Mouse (Mus musculus) midbrain, embryonic 14.5 days (tissue): ENCODE measurements around the gene Gad1. TPM values are rescaled to one million over a fixed set of nuclear protein-coding genes. Genes with fewer than 3 reads are reported as not detected.

Experiments used
- ATAC-seq: fragments of 200-750 bp; cut with Nextera tagmentation; 2 replicates; pipeline ENCODE4 v1.8.0; 2017; ENCODE audit warnings: moderate number of reproducible peaks, moderate library complexity; ENCODE audit not compliant: low FRiP score, low TSS enrichment
- DNase-seq: peaks from one replicate; pipeline ENCODE4 v3.0.0-alpha.2; 2015
- H3K27ac ChIP-seq: fragments of 300-500 bp; sonication (generic); replicated peaks from 2 replicates; pipeline ENCODE4 v1.5.1; 2014; ENCODE audit warnings: mild to moderate bottlenecking, low read depth, low read length, moderate library complexity
- H3K27me3 ChIP-seq: fragments of 300-500 bp; sonication (generic); 2 replicates; pipeline ENCODE4 v1.6.1; 2014; ENCODE audit warnings: low read length, control low read depth, mixed read lengths; ENCODE audit not compliant: control insufficient read depth, insufficient read depth
- H3K36me3 ChIP-seq: fragments of 300-500 bp; sonication (generic); 2 replicates; pipeline ENCODE4 v1.6.1; 2014; ENCODE audit warnings: low read length, control low read depth; ENCODE audit not compliant: control insufficient read depth, insufficient read depth
- H3K4me1 ChIP-seq: fragments of 300-500 bp; sonication (generic); 2 replicates; pipeline ENCODE4 v1.6.1; 2014; ENCODE audit warnings: mild to moderate bottlenecking, antibody characterized with exemption, low read length, control low read depth; ENCODE audit not compliant: control insufficient read depth, insufficient read depth
- H3K4me2 ChIP-seq: fragments of 300-500 bp; sonication (generic); 2 replicates; pipeline ENCODE4 v1.6.1; 2014; ENCODE audit warnings: mild to moderate bottlenecking, low read length, moderate library complexity
- H3K4me3 ChIP-seq: fragments of 300-500 bp; sonication (generic); replicated peaks from 2 replicates; pipeline ENCODE4 v1.5.1; 2014; ENCODE audit warnings: low read depth, low read length
- H3K9ac ChIP-seq: fragments of 300-500 bp; sonication (generic); replicated peaks from 2 replicates; pipeline ENCODE4 v1.6.1; 2014; ENCODE audit warnings: mild to moderate bottlenecking, low read length, moderate library complexity
- H3K9me3 ChIP-seq: fragments of 300-500 bp; sonication (generic); 2 replicates; pipeline ENCODE4 v1.6.1; 2016; ENCODE audit warnings: low read length, control low read depth, mixed read lengths; ENCODE audit not compliant: control insufficient read depth
- WGBS: fragments of 180-500 bp; shearing (Covaris S2); extraction: QIAGEN DNeasy Blood & Tissue Kit; methylation state at CpG from one replicate; pipeline ENCODE4 v1.1.7; 2014; 5-methylcytosine and 5-hydroxymethylcytosine counted together
- polyA plus RNA-seq: library from polyadenylated mRNA; unstranded; fragments of >200 nt; fragmentation: Nextera tagmentation; extraction: Ambion mirVana; gene quantifications from 2 replicates; pipeline ENCODE4 v1.2.1, GENCODE M21; 2014

Gad1 gene
- polyA plus RNA-seq, 1 experiment from 2014 or later: 111 TPM

DNA sequence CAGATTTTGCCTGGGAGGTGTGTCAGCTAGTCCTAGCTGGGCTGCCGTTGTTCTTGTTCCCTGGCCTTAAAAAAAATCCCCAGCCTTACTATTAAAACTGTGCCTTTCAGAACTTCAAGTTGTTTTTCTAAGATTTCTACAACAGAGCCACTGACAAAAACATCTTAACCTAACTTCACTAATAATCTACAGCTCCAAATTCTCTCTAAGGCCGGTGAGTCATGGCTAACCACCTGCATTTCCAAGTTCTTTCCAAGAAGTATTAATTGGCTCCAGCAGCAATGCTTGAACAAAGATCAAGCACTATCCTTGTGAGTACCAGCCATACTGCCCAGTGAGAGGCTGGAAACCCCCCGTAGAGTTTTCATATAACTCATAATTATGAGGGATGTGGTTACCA, 56.9 kb downstream of the Gad1 start:
- Histone ChIP-seq H3K4me3 (no peak overlapping the region), H3K9ac (no peak overlapping the region), H3K36me3 (no peaks in the 10 kb centered on the region), H3K9me3 (no peaks in the 10 kb centered on the region), H3K27me3 (no peaks in the 10 kb centered on the region), H3K27ac (no peak overlapping the region), H3K4me1 (no peaks in the 10 kb centered on the region), H3K4me2 (no peak overlapping the region)
- WGBS: 89% methylated on average over 3 of the region's 3 CpGs
- DNase-seq: no peak
- ATAC-seq: no peak

DNA sequence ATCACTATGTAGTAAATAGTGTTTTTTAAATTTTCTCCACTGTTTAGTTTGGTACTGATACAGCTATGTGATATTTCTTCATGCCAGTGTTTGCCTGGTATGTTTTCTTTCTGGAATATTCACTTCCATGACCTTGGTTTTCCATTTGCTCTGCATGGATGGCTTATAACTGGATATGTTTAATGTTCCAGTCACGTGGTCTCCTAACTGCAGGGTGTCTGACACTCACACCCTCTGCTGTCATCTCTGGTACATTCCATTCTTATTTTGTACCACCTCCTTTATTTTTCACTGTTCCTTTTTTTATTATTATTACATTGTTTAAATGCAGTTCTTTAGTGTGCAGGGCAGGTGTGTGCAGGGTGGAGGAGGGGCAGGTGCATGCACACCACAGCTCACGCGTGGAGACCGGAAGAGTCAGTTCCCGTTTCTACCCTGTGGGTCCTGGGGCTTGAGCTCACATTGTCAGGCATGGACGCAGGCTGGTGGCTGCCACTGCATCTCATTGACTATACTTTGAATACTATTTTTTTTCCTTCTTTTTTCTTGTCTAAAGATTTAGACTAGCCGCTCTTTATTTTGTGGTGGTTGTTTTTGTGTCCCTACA, 62.0 kb downstream of the Gad1 start:
- no peak overlapping the region for H3K27ac ChIP-seq
- no peak for DNase-seq
- H3K4me2 ChIP-seq: no peak overlapping the region
- no peaks in the 10 kb centered on the region for H3K36me3 ChIP-seq
- WGBS: 85% methylated on average over 7 of the region's 7 CpGs
- no peaks in the 10 kb centered on the region for H3K9me3 ChIP-seq
- H3K27me3 ChIP-seq: no peaks in the 10 kb centered on the region
- no peak overlapping the region for H3K4me3 ChIP-seq
- no peak for ATAC-seq
- no peak overlapping the region for H3K9ac ChIP-seq
- no peaks in the 10 kb centered on the region for H3K4me1 ChIP-seq

DNA sequence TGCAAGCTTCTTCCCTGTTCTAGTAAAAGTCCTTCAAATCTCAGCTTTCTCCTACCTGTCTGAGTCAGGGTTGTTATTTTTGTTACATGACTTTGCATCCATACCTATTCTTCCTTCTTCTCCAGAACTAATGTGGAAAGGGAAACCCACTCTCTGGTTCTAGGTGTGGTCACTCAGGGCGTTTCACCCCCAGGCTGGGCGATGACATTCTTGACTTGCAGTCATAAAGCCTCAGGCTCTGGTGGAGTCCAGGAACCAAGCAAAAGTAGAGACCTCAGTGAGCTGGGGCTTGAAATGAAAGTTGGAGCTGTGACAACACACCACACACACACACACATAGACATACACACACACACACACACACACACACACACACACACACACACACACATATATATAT, 63.2 kb downstream of the Gad1 start:
- Histone ChIP-seq H3K4me1 (no peaks in the 10 kb centered on the region), H3K4me2 (no peak overlapping the region), H3K36me3 (no peaks in the 10 kb centered on the region), H3K4me3 (no peak overlapping the region), H3K9me3 (no peaks in the 10 kb centered on the region), H3K27me3 (no peaks in the 10 kb centered on the region), H3K9ac (no peak overlapping the region), H3K27ac (no peak overlapping the region)
- ATAC-seq (no peak), DNase-seq (no peak)
- WGBS: 86% methylated on average over 2 of the region's 2 CpGs

DNA sequence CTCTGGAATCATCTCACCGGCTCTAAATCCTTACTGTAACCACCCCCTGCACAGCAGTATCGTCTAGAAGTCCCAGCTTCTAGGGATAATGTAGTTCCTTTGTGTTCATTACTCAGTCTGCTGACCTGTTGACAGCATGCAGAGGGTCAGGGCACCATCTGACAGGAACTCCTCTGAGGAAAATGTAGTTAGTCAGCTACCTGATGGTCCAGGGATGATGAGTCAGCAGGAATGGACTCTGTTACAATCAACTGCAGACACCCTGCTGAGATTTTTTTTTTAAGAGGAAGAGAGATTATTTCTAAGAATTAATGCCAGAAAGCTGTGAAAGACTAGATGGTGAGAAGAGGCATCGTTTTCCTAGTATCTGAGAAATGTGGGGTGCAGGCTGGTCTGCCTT, 63.7 kb downstream of the Gad1 start:
- H3K27me3 ChIP-seq: no peaks in the 10 kb centered on the region
- DNase-seq (no peak), ATAC-seq (no peak)
- no peak overlapping the region for H3K4me2 ChIP-seq
- H3K27ac ChIP-seq: no peak overlapping the region
- no peaks in the 10 kb centered on the region for H3K4me1 ChIP-seq
- WGBS: 69% methylated on average over 3 of the region's 3 CpGs
- no peak overlapping the region for H3K4me3 ChIP-seq
- no peak overlapping the region for H3K9ac ChIP-seq
- H3K36me3 ChIP-seq: no peaks in the 10 kb centered on the region
- no peaks in the 10 kb centered on the region for H3K9me3 ChIP-seq

DNA sequence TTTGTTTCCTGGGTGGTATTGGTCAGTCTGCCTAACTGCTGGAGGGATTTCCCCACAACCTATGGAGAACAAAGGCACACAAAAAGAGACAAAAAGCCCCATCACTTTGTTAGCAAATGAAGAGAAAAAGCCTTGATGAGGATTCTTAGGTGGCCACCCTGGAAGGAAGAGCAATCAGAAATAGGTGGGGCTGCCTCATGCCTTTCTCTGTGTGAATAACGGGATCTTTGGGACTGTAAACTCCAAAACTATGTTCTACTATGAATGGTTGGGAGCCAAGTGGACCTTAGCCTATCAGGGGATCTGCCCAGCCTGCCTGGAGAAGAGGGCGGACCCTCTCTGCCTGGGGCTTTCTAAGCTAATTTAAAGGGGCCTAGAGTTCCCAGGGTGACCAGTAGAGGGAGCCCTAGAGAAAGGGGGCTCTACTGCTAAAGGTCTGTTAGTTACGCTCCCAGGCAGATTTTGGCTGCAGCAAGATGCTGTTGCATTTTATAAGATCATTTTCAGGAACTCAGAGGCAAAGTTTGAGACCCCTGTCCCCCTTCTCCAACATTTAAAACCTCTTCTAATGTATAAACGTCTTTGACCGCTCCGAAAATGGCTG, 66.5 kb downstream of the Gad1 start:
- H3K4me1 ChIP-seq: no peaks in the 10 kb centered on the region
- 89% methylated on average over 6 of the region's 6 CpGs for WGBS
- H3K4me2 ChIP-seq: no peak overlapping the region
- H3K36me3 ChIP-seq: no peaks in the 10 kb centered on the region
- ATAC-seq (no peak), DNase-seq (no peak)
- H3K4me3 ChIP-seq: no peak overlapping the region
- 0 out of 2 replicates have a peak overlapping the region, but pooled peaks have one; percentile 1 for H3K27ac ChIP-seq
- no peaks in the 10 kb centered on the region for H3K27me3 ChIP-seq
- no peak overlapping the region for H3K9ac ChIP-seq
- no peaks in the 10 kb centered on the region for H3K9me3 ChIP-seq

DNA sequence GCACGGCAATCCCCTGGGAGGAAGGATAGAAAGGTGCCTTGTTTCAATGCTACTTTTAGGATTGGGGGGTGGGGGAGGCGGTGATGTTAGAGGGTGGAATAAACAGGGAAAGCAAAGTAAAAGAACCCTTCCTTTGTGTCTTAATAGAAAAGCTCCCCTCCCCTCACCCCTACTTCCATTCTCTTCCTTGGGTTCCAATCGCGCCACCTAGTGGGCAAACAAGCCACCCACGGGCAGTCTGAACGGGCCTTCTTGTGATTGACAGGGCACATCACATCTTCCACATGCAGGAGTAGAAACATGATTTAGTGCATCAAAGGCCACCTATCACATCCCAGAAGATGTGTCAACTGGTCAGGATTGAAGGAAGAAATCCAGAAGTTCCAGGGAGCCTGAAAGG, 67.4 kb downstream of the Gad1 start:
- Histone ChIP-seq H3K4me1 (no peaks in the 10 kb centered on the region), H3K9me3 (no peaks in the 10 kb centered on the region), H3K36me3 (no peaks in the 10 kb centered on the region), H3K9ac (no peak overlapping the region), H3K4me2 (no peak overlapping the region), H3K27me3 (no peaks in the 10 kb centered on the region), H3K4me3 (no peak overlapping the region), H3K27ac (no peak overlapping the region)
- WGBS: 10% methylated on average over 6 of the region's 6 CpGs
- DNase-seq (peak; percentile 88), ATAC-seq (no peak)

DNA sequence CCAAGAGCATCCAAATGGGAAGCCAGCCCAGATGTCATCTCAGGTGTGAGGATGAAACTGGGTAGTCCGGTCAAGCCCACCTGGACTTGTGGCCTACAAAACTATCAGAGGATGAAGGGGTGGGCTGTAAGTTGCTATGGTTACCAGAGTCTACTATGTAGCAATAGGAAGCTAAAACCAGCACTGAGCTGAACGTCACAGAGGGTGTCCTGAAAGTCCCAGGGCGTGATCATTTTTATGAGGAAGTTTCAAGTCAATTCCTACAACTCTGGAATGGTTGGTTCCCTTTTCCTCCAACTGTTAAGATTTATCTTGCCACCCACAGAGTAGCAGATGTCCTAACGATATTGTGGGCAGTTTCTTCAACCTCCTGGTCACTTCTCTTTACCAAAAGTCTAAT, 69.4 kb downstream of the Gad1 start:
- Histone ChIP-seq H3K36me3 (no peaks in the 10 kb centered on the region), H3K27ac (no peak overlapping the region), H3K9me3 (no peaks in the 10 kb centered on the region), H3K4me1 (no peaks in the 10 kb centered on the region), H3K4me2 (no peak overlapping the region), H3K4me3 (no peak overlapping the region), H3K9ac (no peak overlapping the region), H3K27me3 (no peaks in the 10 kb centered on the region)
- no peak for DNase-seq
- 71% methylated on average over 4 of the region's 4 CpGs for WGBS
- no peak for ATAC-seq

DNA sequence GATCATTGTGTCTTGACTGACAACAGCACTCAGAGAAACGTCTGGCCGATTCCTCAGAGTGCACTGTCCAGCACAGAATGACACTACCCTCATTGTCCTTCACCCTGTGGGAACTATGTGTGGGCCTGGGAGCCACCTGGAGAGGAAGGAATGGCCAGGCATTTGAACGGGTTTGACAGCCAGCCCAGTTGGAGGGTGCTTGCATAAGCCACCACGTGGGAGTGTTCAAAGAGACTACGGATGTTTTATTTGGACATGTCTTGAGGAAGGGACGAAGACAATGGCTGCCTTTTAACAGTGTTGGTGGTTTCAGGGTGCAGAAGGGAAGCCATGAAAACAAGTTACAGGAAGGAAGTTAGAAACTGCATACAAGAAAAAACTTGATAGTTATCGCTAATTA, 72.9 kb downstream of the Gad1 start:
- Histone ChIP-seq H3K4me2 (no peak overlapping the region), H3K36me3 (no peaks in the 10 kb centered on the region), H3K4me3 (no peak overlapping the region), H3K27me3 (no peaks in the 10 kb centered on the region), H3K4me1 (0 out of 2 replicates have a peak, but pooled peaks cover 5% of the 10 kb centered on the region), H3K27ac (no peak overlapping the region), H3K9ac (no peak overlapping the region), H3K9me3 (no peaks in the 10 kb centered on the region)
- whole genome bisulfite sequencing: 75% methylated on average over 7 of the region's 7 CpGs
- ATAC-seq (no peak), DNase-seq (no peak)

DNA sequence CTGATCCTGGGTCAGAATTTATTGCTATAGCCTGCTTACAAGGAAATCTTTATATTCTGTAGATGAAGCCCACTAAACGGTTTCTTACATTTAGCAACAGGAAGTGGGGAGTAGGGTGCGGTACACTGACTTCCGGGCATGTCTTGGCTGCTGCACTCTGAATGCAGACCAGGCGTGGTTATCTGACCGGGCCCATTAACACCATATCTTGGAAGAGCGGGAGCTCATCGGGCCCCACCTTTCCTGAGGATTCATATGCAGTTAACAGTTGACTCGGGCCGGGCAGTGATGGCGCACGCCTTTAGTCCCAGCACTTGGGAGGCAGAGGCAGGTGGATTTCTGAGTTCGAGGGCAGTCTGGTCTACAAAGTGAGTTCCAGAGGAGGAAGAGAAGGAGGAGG, 75.5 kb downstream of the Gad1 start:
- H3K4me2 ChIP-seq: no peak overlapping the region
- 96% methylated on average over 12 of the region's 12 CpGs for WGBS
- no peaks in the 10 kb centered on the region for H3K27me3 ChIP-seq
- H3K36me3 ChIP-seq: no peaks in the 10 kb centered on the region
- no peak overlapping the region for H3K9ac ChIP-seq
- no peak overlapping the region for H3K27ac ChIP-seq
- no peak overlapping the region for H3K4me3 ChIP-seq
- DNase-seq (no peak), ATAC-seq (no peak)
- H3K9me3 ChIP-seq: no peaks in the 10 kb centered on the region
- H3K4me1 ChIP-seq: 0 out of 2 replicates have a peak, but pooled peaks cover 5% of the 10 kb centered on the region
